Mouse (Mus musculus): ENCODE measurements at regions not wholly inside any gene's neighbourhood (a gene's known extent, or its start where the extent isn't known, plus 50 kb on each side); places are given as distances from the start of the nearest gene placed in this dataset.

- no peak for DNase-seq (ENCODE audit: low spot score in 2 of 2)
These were observed 159.8 kb upstream of the Kbtbd8 start for GRCm38 (mm10) chr6:94957172-94957668.

DNA sequence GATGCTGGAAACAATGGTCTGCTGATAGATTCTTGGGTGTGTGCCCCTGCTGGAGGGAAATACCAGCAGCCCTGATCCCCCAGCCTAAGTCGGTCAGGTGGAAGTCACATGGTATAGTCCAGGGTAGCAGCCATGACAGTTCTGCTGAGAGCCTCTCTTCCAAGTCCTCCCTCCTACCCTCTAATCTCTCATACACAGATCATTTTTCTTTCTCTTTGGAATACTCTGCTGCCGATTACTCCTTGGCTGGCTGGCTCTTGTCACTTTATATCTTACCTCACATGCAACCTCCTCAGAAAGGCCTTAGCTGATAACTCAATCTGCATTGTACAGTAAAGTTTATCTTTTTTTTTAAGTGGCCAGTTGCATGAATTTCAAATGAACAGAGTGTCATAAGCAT lies 162.5 kb upstream of the Kbtbd8 start:
- DNase-seq (ENCODE audit: low spot score in 2 of 2), result no peak

DNA sequence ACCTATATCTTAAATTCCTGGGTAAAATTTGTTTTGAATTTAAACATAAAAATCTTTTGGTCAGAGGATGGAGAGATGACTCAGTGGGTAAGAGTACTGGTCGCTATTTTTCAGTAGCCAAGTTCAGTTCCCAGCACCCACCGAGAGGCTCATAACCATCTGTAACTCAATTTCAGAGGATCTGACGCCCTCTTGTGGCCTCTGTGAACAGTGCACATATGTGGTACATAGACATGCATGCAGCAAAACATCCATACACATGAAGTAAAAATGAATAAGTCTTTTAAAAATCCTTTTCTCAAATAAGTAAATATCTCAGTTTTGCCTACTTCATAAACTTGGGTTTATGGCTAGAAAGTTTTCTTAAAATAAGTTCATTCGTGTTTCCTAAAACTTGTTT lies 163.4 kb upstream of the Kbtbd8 start:
- DNase-seq (ENCODE audit: low spot score in 2 of 2), result no peak

- DNase-seq (ENCODE audit: low spot score in 2 of 2), result no peak
These were observed 164.9 kb upstream of the Kbtbd8 start for GRCm38 (mm10) chr6:94951971-94952768.

DNA sequence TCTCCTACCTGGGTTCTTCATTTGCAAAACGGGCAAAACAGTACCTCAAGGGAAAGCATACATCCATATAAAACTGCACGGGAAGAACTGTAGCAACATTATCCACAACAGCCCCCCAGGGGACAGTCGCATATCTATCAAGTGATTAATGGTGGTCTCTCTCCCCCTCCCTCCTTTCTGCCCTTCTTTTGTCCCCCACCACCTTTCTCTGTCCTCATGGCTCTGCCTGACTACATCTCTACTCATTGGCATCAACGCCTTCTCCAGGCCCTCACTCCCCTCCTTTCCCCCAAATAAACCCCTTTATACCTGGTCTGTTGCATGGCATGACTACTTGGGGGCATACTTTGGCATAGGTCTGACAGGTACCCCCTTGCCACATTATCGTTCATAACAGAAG lies 166.1 kb upstream of the Kbtbd8 start:
- DNase-seq (ENCODE audit: low spot score in 2 of 2), result no peak

DNA sequence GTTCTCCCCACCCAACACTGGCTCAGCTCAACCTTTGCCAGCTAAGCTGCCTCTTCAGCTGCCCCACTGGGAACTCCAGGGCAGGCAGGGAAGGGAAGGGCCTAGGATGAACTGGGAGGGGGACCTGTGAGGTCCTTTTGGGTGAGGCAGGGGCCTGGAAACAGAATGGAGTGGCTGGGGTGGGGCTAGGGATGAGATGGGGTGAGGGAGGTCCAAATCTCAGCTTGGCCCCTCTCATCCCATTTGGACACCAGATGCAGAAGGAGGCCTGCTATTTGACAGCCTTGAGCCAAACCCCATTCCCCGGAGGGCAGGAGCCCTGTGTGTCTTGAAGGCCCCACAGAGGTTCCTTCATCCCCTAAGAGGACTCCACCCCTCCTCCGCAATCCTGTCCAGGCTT lies 166.7 kb upstream of the Kbtbd8 start:
- no peak for DNase-seq (ENCODE audit: low spot score in 2 of 2)

DNA sequence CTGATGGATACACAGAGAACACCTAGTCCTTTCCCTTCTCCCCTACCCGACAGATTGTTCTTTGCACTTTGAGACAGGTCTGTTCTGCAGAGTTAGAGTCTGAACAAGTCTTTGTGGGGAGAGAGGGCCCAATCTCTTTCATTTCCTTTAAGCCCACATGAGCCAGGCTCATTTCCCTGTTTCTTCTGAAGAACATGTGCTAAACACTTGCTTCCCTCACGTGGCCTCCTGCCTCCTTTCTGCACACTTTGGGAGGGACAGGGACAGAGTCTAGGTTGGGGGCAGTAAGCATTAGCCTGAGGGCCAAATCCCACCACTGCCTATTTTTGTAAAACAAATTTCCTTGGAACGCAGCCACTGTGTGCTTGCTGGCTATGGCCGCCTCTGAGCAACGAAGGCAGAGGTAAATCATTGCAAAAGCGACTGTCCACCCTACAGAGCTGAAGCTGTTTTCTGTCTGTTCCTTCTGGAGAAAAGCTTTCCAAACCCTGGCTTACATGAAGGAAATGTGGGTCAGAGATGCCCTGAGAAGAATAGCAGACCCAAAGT lies 170.6 kb upstream of the Kbtbd8 start:
- no peak for DNase-seq (ENCODE audit: low spot score in 2 of 2)

DNA sequence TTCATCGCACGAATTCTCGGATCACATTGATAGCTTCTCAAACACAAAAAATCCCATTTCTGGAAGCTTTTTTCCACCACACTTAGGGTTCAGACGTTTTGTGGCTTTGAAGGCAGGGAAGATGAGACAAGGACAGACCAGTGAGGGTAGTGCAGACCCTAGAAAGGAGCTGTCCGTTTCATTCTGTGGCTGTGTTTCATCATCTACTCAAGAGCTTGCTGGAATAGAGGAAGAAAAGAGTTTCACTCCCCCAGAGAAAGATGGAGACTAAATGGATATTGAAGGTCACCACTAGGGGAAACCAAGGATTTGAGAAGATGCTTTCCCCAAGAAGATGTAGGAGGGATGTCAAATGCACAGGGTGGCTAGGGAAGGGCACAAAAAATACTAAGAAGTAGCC lies 171.3 kb upstream of the Kbtbd8 start:
- no peak for DNase-seq (ENCODE audit: low spot score in 2 of 2)

DNA sequence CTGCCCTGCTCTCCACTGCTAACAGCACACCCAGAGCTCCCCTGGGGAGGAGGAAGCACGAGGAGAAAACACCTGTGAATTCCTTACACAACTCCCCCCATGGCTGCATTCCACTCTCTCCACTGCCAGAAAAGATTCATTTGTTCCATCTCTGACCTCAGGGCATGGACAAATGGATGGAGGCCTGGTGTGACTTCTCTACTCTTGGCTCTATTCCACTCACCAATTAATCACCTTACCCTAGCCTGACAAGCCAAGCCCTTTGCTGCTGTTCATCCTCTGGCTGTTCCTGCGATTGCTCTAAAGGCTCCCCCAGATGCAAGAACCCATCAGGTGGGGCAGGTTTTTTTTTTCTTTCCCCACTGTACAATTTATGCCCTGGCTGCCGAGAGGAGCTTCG lies 172.8 kb upstream of the Kbtbd8 start:
- no peak for DNase-seq (ENCODE audit: low spot score in 2 of 2)

DNA sequence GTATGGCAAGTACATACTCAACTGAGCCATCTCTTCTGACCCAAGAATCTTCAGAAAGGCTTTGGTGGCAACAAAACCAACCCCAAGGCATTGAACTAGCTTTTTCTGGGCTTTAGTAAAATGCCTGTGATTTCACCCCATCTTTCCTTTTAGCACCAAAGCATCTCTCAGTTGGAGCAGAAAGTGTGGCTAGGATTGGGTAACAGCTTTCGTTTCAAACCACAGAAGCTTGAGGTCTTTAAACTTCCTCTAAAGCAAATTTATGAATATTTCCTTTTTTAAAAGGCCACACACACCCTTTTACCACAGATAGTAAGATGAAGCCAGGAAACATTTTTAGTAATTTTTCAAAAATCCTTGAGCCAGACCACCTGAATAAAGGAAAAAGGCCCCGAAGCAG lies 178.1 kb upstream of the Kbtbd8 start:
- no peak for DNase-seq (ENCODE audit: low spot score in 2 of 2)

DNA sequence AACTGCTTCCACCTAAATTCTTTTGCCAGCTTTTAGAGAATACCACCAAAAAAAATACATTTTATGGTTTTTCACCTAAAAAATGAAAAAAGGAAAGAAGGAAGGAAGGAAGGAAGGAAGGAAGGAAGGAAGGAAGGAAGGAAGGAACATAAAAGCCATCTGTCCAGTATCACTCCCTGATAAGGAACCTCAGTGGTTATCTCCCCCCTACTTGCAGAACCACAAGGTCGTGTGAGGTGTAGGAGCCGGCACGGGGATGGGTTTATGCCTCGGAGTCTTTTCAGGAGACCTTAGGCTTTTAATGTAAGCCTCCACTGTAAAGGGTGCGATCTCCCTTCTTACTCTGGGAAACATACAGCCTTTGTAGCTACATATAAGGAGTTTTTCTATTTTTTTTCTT lies 180.8 kb upstream of the Kbtbd8 start:
- no peak for DNase-seq (ENCODE audit: low spot score in 2 of 2)

GRCm38 (mm10) chr6:94935706-94936105 lies 181.3 kb upstream of the Kbtbd8 start:
- no peak for DNase-seq (ENCODE audit: low spot score in 2 of 2)

DNA sequence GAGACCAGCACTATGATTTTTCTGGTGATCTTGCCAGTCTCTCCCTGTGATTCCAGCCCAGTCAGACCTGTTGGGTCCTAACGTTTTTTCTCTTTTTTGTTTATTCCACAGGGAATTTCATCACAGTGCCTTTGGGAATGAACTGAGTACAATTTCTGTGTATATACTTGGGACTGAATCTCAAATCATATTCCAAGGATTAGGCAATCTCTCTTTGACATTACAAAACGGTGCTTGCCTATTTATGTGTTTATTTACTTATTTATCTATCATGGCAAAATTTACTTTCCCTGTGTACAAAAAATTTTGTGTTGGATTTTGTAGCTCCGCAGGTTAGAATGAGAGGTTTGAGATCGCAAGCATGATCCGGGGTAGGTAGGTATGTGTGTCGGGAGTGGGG lies 189.2 kb upstream of the Kbtbd8 start:
- no peak for DNase-seq (ENCODE audit: low spot score in 2 of 2)

DNA sequence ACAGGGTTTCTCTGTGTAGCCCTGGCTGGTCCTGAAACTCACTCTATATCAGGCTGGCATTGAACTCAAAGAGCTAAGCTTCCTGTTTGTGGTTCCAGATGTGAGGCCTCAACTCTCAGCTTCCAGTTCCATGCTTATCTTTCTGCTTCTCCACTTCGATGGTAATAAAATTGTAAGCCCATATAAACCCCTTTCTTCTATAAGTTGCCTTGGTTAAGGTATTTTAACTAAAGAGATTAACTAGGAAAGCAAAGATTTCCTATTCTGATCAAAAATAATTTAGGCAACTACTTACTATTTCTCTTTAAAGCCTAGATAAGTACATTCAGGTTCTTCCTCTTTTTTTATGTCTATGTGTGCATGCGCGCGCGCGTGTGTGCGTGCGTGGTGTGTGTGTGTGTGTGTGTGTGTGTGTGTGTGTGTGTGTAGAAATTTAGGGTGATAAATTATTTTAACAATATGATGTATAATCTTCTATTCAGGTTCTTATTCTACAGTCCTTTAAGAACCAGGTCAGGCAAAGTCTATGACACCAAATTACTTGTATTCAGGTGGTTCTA lies 190.3 kb upstream of the Kbtbd8 start:
- no peak for DNase-seq (ENCODE audit: low spot score in 2 of 2)

DNA sequence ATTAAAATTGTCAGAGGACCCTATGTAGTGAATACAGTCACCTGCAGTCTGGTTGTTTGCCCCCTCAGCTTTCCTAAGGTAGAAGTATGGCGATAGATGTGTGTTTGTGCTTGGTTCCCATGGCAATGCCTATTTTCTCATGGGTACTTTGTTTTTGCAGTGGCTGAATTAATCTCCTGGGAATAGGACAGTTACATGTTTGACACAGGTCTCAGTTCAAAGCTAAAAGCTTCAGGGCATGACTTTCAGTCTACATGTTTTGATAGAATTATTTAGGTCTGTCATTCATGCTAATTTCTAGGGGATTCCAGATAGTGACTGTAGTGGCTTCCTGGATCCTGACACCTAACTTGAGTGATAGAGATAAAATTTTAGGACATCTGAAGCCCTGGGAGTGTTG lies 191.6 kb upstream of the Kbtbd8 start:
- no peak for DNase-seq (ENCODE audit: low spot score in 2 of 2)

GRCm38 (mm10) chr6:94924338-94925039 lies 192.6 kb upstream of the Kbtbd8 start:
- DNase-seq (ENCODE audit: low spot score in 2 of 2), result no peak

DNA sequence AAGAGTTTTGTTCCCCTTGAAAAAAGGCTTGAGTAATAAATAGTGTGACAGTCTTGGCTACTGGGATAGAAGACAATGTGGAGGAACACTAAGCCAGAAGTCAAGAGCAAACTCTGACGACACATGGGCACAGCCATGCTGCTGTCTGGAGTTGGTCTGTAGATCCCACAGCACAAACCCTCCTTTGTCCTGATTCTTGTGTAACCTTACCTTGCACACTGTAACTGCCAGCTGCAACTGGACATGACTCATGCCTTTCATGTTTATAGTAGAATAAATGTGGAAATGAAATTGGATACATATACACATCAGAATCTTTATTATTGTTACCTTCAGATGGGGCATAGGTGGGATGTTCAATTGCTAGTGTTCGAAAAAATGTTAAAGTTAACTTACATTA lies 195.3 kb upstream of the Kbtbd8 start:
- DNase-seq (ENCODE audit: low spot score in 2 of 2), result no peak

- no peak for DNase-seq (ENCODE audit: low spot score in 2 of 2)
These were observed 196.3 kb upstream of the Kbtbd8 start for GRCm38 (mm10) chr6:94920770-94921169.

DNA sequence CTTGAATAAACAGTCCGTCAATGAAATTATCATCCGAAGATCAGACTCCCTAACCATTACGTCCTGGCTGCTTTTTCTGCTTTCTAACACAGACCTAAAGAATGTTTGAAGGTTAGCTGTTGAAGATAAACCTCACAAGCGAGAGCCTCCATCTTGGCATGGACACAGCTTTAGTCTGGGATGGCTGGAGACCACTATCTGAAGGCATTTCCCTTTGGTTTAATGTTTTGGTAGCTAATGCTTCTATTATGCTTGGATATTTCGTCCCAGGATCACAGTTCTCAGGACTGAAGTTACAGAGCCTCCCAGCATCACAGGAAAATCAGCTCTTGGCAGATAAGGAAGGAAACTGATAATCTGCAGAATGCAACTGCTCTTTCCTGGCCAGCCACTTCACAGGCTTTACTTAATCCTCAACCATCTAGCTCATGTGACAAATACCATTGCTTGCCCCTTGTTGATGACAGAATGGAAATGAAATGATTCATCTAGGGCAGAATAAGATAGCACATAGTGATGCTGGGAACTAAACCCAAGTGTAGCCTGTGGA lies 197.8 kb upstream of the Kbtbd8 start:
- no peak for DNase-seq (ENCODE audit: low spot score in 2 of 2)

GRCm38 (mm10) chr6:94915842-94916620 lies 201.0 kb upstream of the Kbtbd8 start:
- peak; percentile 7 to 9 for DNase-seq (ENCODE audit: low spot score in 2 of 2)

DNA sequence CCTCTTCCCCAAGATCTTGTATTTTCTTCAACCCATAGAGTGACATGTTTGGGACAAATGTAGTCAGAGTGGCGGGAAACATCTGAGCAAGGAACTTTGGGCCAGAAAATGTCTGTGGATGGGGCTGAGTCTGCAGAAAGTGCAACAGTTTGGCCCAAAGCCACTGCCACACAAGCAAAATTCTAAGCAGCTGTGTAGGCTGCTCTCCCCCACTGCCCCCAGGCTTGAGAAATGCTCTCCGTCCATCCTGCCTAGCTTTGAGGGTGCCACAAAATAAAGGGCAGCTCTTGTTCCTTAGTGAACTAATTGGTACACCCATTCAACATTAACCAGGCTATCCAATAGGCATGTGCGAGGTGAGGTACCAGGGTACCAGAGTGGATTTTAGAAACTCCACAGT lies 205.2 kb upstream of the Kbtbd8 start:
- DNase-seq (ENCODE audit: low spot score in 2 of 2), result no peak

DNA sequence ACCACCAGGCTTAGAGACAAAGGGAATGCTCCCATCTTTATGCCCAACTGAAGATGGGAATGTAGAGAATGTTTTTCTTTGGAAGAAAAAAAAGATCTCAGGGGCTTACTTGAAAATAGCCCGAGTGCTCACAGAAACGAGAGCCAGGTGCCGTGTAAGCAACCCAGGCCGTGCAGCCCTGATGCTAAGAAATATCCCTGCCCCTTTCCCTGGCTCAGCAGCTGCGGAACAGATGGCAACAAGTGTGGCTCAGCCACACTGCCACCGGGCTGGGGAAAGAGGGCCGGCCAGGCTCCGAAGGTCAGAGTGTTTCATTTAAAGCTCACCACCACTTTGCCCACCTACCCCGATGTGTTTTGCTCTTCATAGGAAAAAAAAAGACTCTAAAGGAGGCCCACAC lies 205.7 kb upstream of the Kbtbd8 start:
- DNase-seq (ENCODE audit: low spot score in 2 of 2), result no peak

All from frontal cortex, postnatal 10 days (tissue).